Mouse (Mus musculus) liver, adult 2 months (tissue): ENCODE results near the gene Erp27. TPM values are rescaled to one million over a fixed set of nuclear protein-coding genes. Genes with fewer than 3 reads are reported as not detected.
A peak's percentile ranks its signal among the peaks of the same experiment; 100 is the strongest.

Experiments
- DNase-seq: peaks from one replicate; pipeline ENCODE4 v3.0.0-alpha.2; 2011; ENCODE audit warnings: low read depth, low spot score; ENCODE audit errors: extremely low read depth
- H3K27ac ChIP-seq: fragments of 200-500 bp; replicated peaks from 2 replicates; pipeline ENCODE4 v1.5.1; 2012; ENCODE audit warnings: low read depth, mild to moderate bottlenecking, control low read depth, inconsistent platforms, low read length; ENCODE audit not compliant: insufficient read depth
- H3K27me3 ChIP-seq: fragments of 200-500 bp; 2 replicates; pipeline ENCODE4 v1.6.1; 2012; ENCODE audit warnings: mild to moderate bottlenecking, moderate library complexity, low read length, inconsistent platforms; ENCODE audit not compliant: control insufficient read depth, insufficient read depth
- H3K36me3 ChIP-seq: fragments of 200-500 bp; 2 replicates; pipeline ENCODE4 v1.6.1; 2012; ENCODE audit warnings: low read length, inconsistent platforms; ENCODE audit not compliant: control insufficient read depth, insufficient read depth
- H3K4me1 ChIP-seq: fragments of 200-500 bp; 2 replicates; pipeline ENCODE4 v1.6.1; 2011; ENCODE audit warnings: low read length; ENCODE audit not compliant: control insufficient read depth, insufficient read depth
- H3K4me3 ChIP-seq: fragments of 200-500 bp; 2 replicates; pipeline ENCODE4 v1.5.1; 2011; ENCODE audit warnings: low read depth, mild to moderate bottlenecking, control low read depth, low read length, moderate library complexity; ENCODE audit not compliant: insufficient read depth
- H3K79me2 ChIP-seq: fragments of 200-500 bp; 2 replicates; pipeline ENCODE4 v1.6.1; 2012; ENCODE audit warnings: inconsistent platforms, mild to moderate bottlenecking, low read length, moderate library complexity; ENCODE audit not compliant: control insufficient read depth, insufficient read depth
- H3K9ac ChIP-seq: fragments of 200-500 bp; 2 replicates; pipeline ENCODE4 v1.6.1; 2012; ENCODE audit warnings: low read depth, mild to moderate bottlenecking, control low read depth, inconsistent platforms, low read length
- CTCF ChIP-seq: fragments of 200-500 bp; IDR thresholded peaks from 2 replicates; pipeline ENCODE4 v1.5.1; 2011; ENCODE audit warnings: low read depth, low read length, control low read depth
- POLR2A ChIP-seq: fragments of 200-500 bp; IDR thresholded peaks from 2 replicates; pipeline ENCODE4 v1.6.1; 2011; ENCODE audit warnings: low read length, control low read depth; ENCODE audit not compliant: insufficient read depth; ENCODE audit errors: extremely low read depth
- WGBS: fragments of 180-500 bp; shearing (Covaris S2); methylation state at CpG from one replicate; pipeline ENCODE4 v1.1.7; 2018; 5-methylcytosine and 5-hydroxymethylcytosine counted together
- polyA plus RNA-seq: library from polyadenylated mRNA; depleted of rRNA; stranded (reverse); fragments of >200 nt; gene quantifications from 2 replicates; pipeline ENCODE4 v1.2.3, GENCODE M21; 2012
- total RNA-seq: library from RNA; depleted of rRNA; stranded (reverse); fragments of >200 nt; gene quantifications from 2 replicates; pipeline ENCODE4 v1.2.3, GENCODE M21; 2014

Erp27 gene
- total and polyA plus RNA-seq, 2 experiments, result 0.55 to 1.8 TPM

- WGBS, result 93% methylated on average over 6 of the region's 6 CpGs
- no peak for DNase-seq
- Histone ChIP-seq H3K9ac (no peak overlapping the region), H3K27ac (no peak overlapping the region), H3K27me3 (no peaks in the 10 kb centered on the region), H3K79me2 (no peaks in the 10 kb centered on the region), H3K4me1 (no peaks in the 10 kb centered on the region), H3K4me3 (no peak overlapping the region), H3K36me3 (no peaks in the 10 kb centered on the region)
- TF ChIP-seq POLR2A (no peak), CTCF (no peak)
Observed at GRCm38 (mm10) chr6:136883961-136884360, 38.0 kb downstream of the Erp27 start.

- Histone ChIP-seq H3K36me3 (no peaks in the 10 kb centered on the region), H3K27me3 (no peaks in the 10 kb centered on the region), H3K4me1 (no peaks in the 10 kb centered on the region), H3K4me3 (no peak overlapping the region), H3K27ac (no peak overlapping the region), H3K79me2 (no peaks in the 10 kb centered on the region), H3K9ac (no peak overlapping the region)
- no peak for DNase-seq
- WGBS, result 83% methylated on average over 3 of the region's 3 CpGs
- TF ChIP-seq CTCF (no peak), POLR2A (no peak)
Observed at GRCm38 (mm10) chr6:136883431-136883915, 38.5 kb downstream of the Erp27 start.

GRCm38 (mm10) chr6:136881678-136882077, 40.3 kb downstream of the Erp27 start:
- no peak for DNase-seq
- no peaks in the 10 kb centered on the region for H3K79me2 ChIP-seq
- H3K27me3 ChIP-seq, result no peaks in the 10 kb centered on the region
- 48% methylated on average over 8 of the region's 8 CpGs for WGBS
- no peak overlapping the region for H3K27ac ChIP-seq
- H3K9ac ChIP-seq, result no peak overlapping the region
- H3K4me3 ChIP-seq, result no peak overlapping the region
- H3K36me3 ChIP-seq, result no peaks in the 10 kb centered on the region
- no peak for TF ChIP-seq POLR2A
- H3K4me1 ChIP-seq, result no peaks in the 10 kb centered on the region

- no peak for DNase-seq
- Histone ChIP-seq H3K36me3 (no peaks in the 10 kb centered on the region), H3K79me2 (no peaks in the 10 kb centered on the region), H3K4me1 (no peaks in the 10 kb centered on the region), H3K9ac (no peak within 1 kb of the TSS), H3K27ac (no peak within 1 kb of the TSS), H3K4me3 (0 out of 2 replicates have a peak within 1 kb of the TSS, but pooled peaks have one; percentile 12), H3K27me3 (no peaks in the 10 kb centered on the region)
- TF ChIP-seq POLR2A (no peak), CTCF (no peak)
- 51% methylated on average over 9 of the region's 9 CpGs for WGBS
Observed at GRCm38 (mm10) chr6:136875670-136876069, 46.3 kb downstream of the Erp27 start, which contains the start of gene Mgp. TSS of gene Mgp (minus strand) at chr6:136875823.

GRCm38 (mm10) chr6:136874599-136874998, 47.4 kb downstream of the Erp27 start:
- Histone ChIP-seq H3K9ac (no peak overlapping the region), H3K27ac (no peak overlapping the region)

GRCm38 (mm10) chr6:136868921-136869320, 53.1 kb downstream of the Erp27 start:
- H3K27me3 ChIP-seq, result no peaks in the 10 kb centered on the region
- H3K4me1 ChIP-seq, result no peaks in the 10 kb centered on the region
- WGBS, result 73% methylated on average over 5 of the region's 5 CpGs
- no peaks in the 10 kb centered on the region for H3K36me3 ChIP-seq
- TF ChIP-seq POLR2A (no peak), CTCF (no peak)
- no peaks in the 10 kb centered on the region for H3K79me2 ChIP-seq
- H3K4me3 ChIP-seq, result no peak overlapping the region
- no peak overlapping the region for H3K27ac ChIP-seq
- H3K9ac ChIP-seq, result no peak overlapping the region
- no peak for DNase-seq

More at GRCm38 (mm10) chr6:136874599-136874998, 47.4 kb downstream of the Erp27 start:
- Histone ChIP-seq H3K79me2 (no peaks in the 10 kb centered on the region), H3K4me3 (no peak overlapping the region), H3K36me3 (no peaks in the 10 kb centered on the region), H3K27me3 (no peaks in the 10 kb centered on the region), H3K4me1 (no peaks in the 10 kb centered on the region)
- no peak for DNase-seq
- WGBS, result 71% methylated on average over 8 of the region's 8 CpGs
- no peak for TF ChIP-seq POLR2A
- TF ChIP-seq CTCF, result no peak
